Mouse (Mus musculus) frontal cortex, postnatal 36 days (tissue): ENCODE data around the gene Btbd8.

Experiments used
- DNase-seq, 2 experiments: peaks; one replicate each; pipeline ENCODE4 v3.0.0; 2022; ENCODE audit warnings: low spot score in 2 of 2

Btbd8 gene

GRCm38 (mm10) chr5:107516087-107516486 lies 78.3 kb downstream of the Btbd8 start:
- DNase-seq, result no peak

- no peak for DNase-seq
Observed at GRCm38 (mm10) chr5:107518602-107519001, 80.8 kb downstream of the Btbd8 start.

GRCm38 (mm10) chr5:107521386-107521785 lies 83.6 kb downstream of the Btbd8 start:
- no peak for DNase-seq

GRCm38 (mm10) chr5:107521897-107522296 lies 84.1 kb downstream of the Btbd8 start:
- DNase-seq, result peak in 1 of 2 experiments; percentile 68

GRCm38 (mm10) chr5:107524281-107524680 lies 86.5 kb downstream of the Btbd8 start:
- DNase-seq, result peak in 1 of 2 experiments; percentile 74

GRCm38 (mm10) chr5:107528856-107529255 lies 91.1 kb downstream of the Btbd8 start:
- no peak for DNase-seq

GRCm38 (mm10) chr5:107533590-107533989 lies 95.8 kb downstream of the Btbd8 start:
- no peak for DNase-seq

GRCm38 (mm10) chr5:107534581-107534980 lies 96.8 kb downstream of the Btbd8 start, which contains the start of gene 1700028K03Rik:
Gene 1700028K03Rik (plus strand): TSS chr5:107534709.
- no peak for DNase-seq

GRCm38 (mm10) chr5:107541696-107542095 lies 103.9 kb downstream of the Btbd8 start:
- DNase-seq, result no peak

GRCm38 (mm10) chr5:107545927-107546326 lies 108.1 kb downstream of the Btbd8 start:
- no peak for DNase-seq

- DNase-seq, result no peak
Observed at GRCm38 (mm10) chr5:107547955-107548354, 110.2 kb downstream of the Btbd8 start.

- no peak for DNase-seq
Observed at GRCm38 (mm10) chr5:107548444-107548843, 110.6 kb downstream of the Btbd8 start.

GRCm38 (mm10) chr5:107554336-107554735 lies 116.5 kb downstream of the Btbd8 start:
- no peak for DNase-seq

GRCm38 (mm10) chr5:107556969-107557368 lies 119.2 kb downstream of the Btbd8 start:
- DNase-seq, result no peak
